Mouse (Mus musculus) brain, embryonic 14.5 days (tissue): ENCODE results near the gene Med17. TPM values are rescaled to one million over a fixed set of nuclear protein-coding genes. Genes with fewer than 3 reads are reported as not detected.
"Not testable (repeated sequence)": the region's sequence is repeated elsewhere in the genome, so short reads cannot be mapped to it uniquely, and the experiment has no call there.

Experiments used
- DNase-seq: peaks from one replicate; pipeline ENCODE4 v3.0.0-alpha.2; 2011; ENCODE audit warnings: low read depth
- CTCF ChIP-seq: fragments of 200-500 bp; IDR thresholded peaks from 2 replicates; pipeline ENCODE4 v1.5.1; 2012; ENCODE audit warnings: inconsistent platforms, mild to moderate bottlenecking, moderate library complexity, borderline replicate concordance; ENCODE audit not compliant: insufficient read depth, insufficient read length; ENCODE audit errors: extremely low read depth
- POLR2A ChIP-seq: fragments of 200-500 bp; IDR thresholded peaks from 2 replicates; pipeline ENCODE4 v1.6.1; 2012; ENCODE audit warnings: mild to moderate bottlenecking, inconsistent platforms, borderline replicate concordance; ENCODE audit not compliant: poor library complexity, insufficient read depth, insufficient read length, severe bottlenecking; ENCODE audit errors: extremely low read depth
- polyA plus RNA-seq: library from polyadenylated mRNA; depleted of rRNA; stranded (reverse); fragments of >200 nt; gene quantifications from 2 replicates; pipeline ENCODE4 v1.2.3, GENCODE M21; 2012

Med17 gene
- polyA plus RNA-seq, 1 experiment = 46.2 TPM

GRCm38 (mm10) chr9:15305503-15306397, 26.0 kb upstream of the Med17 start, which contains the start of gene Taf1d:
Gene Taf1d (plus strand): TSS chr9:15306214.
- peak; percentile 97 for DNase-seq
- peak; percentile 76 for TF ChIP-seq POLR2A
- TF ChIP-seq CTCF = no peak

DNA sequence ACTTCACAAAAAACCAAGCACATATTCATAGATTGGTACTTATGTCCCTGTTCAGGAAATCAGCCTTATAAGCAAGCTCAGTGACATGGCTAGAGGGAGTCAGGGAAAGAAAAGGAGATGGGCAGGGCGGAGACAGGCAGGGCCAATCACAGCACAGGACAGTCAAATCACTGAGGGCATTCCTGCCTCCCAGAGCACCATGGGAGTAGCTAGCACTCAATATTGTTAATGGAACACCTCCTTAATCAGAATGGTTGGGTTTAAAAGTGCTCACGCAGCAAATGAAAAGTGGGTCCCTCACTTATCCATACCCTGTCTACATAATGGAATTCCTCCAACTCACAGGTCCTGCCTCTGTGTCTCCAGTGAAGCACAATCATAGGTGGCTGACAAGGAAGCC, 23.1 kb upstream of the Med17 start:
- TF ChIP-seq CTCF (no peak), POLR2A (no peak)

DNA sequence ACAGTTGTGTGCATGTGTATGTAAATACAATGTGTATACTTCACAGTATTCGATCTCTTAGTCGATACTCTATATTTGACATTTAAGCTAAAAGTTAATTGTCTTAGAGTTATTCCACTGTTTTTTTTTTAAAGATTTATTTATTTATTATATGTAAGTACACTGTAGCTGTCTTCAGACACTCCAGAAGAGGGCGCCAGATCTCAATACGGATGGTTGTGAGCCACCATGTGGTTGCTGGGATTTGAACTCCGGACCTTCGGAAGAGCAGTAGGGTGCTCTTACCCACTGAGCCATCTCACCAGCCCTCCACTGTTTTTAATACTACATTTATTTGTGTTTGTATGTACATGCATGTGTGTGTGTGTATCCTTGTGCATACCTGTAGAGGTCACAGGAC, 22.3 kb upstream of the Med17 start:
- DNase-seq = not testable (repeated sequence)

More for the DNA sequence above, 23.1 kb upstream of the Med17 start:
- DNase-seq = no peak

GRCm38 (mm10) chr9:15301399-15301798, 21.7 kb upstream of the Med17 start:
- DNase-seq = peak; percentile 53
- TF ChIP-seq CTCF = no peak
- TF ChIP-seq POLR2A = no peak

- TF ChIP-seq POLR2A = no peak
- TF ChIP-seq CTCF = no peak
- DNase-seq = no peak
Measured at GRCm38 (mm10) chr9:15300056-15300455, 20.3 kb upstream of the Med17 start.

- TF ChIP-seq POLR2A = no peak
- TF ChIP-seq CTCF = no peak
- no peak for DNase-seq
Measured at GRCm38 (mm10) chr9:15298451-15298850, 18.7 kb upstream of the Med17 start.

- no peak for TF ChIP-seq POLR2A
- TF ChIP-seq CTCF = no peak
- no peak for DNase-seq
Measured at GRCm38 (mm10) chr9:15297112-15297511, 17.4 kb upstream of the Med17 start.

- TF ChIP-seq POLR2A = no peak
- TF ChIP-seq CTCF = no peak
- no peak for DNase-seq
Measured at GRCm38 (mm10) chr9:15289251-15289650, 9.5 kb upstream of the Med17 start.

DNA sequence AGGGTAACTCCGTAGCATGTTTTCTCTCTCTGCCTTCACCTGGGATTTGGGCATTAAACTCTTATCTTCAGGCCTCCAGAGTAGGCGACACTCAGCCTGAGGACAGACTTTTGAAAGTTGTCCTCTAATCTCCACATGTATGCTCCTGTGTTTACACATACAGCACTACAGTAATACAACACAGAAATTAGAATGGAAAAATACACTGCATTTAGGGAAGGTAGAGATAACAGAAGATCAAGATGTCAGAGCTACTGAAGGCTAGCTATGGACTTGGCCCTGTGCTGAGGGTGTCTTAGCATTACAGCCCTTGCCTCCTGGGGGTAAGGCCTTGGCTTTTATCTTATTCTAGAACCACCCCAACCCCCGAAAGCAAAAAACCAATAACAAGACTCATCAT, 8.7 kb upstream of the Med17 start:
- DNase-seq = no peak
- TF ChIP-seq POLR2A (no peak), CTCF (no peak)

DNA sequence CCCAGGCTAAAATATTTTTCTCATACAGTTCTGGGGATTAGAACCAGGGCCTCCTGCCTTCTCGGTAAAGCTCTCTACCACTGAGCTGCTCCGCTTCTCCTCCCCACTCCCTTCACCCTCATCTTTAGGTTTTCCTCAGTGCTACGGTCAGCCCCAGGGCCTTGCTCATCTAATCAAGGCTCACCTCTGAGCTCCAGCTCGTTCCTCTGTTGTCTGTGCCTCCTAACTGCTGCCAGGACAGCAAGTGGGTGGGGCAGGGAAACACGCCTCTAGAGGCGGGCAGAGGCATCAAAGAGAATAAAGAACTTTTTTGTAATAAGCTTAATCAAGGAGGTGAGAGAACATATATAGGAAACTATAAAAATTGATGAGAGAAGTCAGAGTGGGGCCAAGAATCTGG, 8.1 kb upstream of the Med17 start:
- DNase-seq = no peak
- TF ChIP-seq CTCF (no peak), POLR2A (no peak)

DNA sequence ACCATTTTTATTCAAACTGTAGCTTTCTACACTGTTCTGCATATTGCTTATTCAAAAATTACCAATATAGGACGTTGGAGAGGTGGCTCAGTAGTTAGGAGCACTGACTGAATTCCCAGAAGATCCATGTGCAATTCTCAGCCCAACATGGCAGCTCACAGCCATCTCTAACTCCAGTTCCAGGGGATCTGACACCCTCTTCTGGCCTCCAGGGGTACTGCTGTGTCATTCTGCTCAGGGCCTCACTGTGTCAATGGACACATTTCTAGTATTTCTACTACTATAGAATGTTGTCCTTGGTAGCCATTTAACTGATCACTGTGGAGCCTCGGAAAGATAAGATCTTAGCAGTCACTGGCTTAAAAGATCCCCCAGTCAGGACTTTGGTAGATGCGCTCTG, 5.7 kb upstream of the Med17 start:
- TF ChIP-seq POLR2A (no peak), CTCF (no peak; the same call in 1 of the 2 replicates)
- DNase-seq = no peak

GRCm38 (mm10) chr9:15280491-15280879, 754 bp upstream of the Med17 start:
- no peak for TF ChIP-seq CTCF
- TF ChIP-seq POLR2A = no peak
- no peak for DNase-seq

GRCm38 (mm10) chr9:15279139-15279648, 537 bp downstream of the Med17 start:
- no peak for DNase-seq
- TF ChIP-seq CTCF = no peak
- TF ChIP-seq POLR2A = no peak

- TF ChIP-seq CTCF = no peak
- no peak for TF ChIP-seq POLR2A
- DNase-seq = no peak
Measured at GRCm38 (mm10) chr9:15278343-15278742, 1.4 kb downstream of the Med17 start.
